ENCODE assay signal across 18 mouse cellular contexts in genomic region chr9:11373294-11373903, GRCm38 (mm10).
"Had no signal": no experiment of that assay in that cellular context is flagged by ENCODE, and none has a peak within 500 bp of the region (broad histone marks: within the 10 kb centered on the region; RNA-seq: fewer than 3 reads in every experiment).

No protein-coding gene starts in this region.

- DNase-seq: gastrocnemius, adult 2 months; gastrocnemius, postnatal 10 days; gastrocnemius, postnatal 25 days; heart, adult 18-20 months; heart, postnatal 10 days; heart, postnatal 4 days; kidney, adult 11 months; kidney, adult 2 months; kidney, adult 9 months; kidney, postnatal 14 days; kidney, postnatal 36 days; layer of hippocampus, adult 9-11 months; layer of hippocampus, postnatal 36 days; liver; liver, embryonic 13.5 days; liver, postnatal 0 days had no signal

- ATAC-seq: hindbrain, embryonic 16.5 days; inflammation-experienced regulatory T-cells, adult 6 months; liver, postnatal 0 days had no signal
